Mouse (Mus musculus): ENCODE data around the gene Ddx56.
A peak's percentile ranks its signal among the peaks of the same experiment; 100 is the strongest.

DNA sequence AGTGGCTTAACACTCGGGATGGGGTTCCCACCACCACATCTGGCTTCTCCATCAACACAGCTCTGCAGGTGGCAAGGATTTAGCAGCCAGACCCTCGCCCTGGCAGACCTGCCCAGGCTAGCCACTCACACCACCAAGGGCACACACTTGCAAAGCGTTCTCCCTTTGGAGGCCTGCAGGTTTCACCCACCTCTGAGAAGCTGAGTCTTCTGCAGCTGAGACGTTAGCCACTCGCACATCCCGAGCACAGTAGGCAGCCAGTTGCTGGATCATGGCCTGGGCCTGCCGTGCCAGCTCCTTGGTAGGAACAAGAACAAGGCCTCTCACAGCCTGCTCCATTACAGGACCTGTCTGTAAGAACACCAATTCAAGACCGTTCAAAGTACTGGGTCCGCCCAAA lies 951 bp downstream of the Ddx56 start:
- TF ChIP-seq POLR2A (IDR thresholded peaks at IDR 0.05; ENCODE audit: borderline replicate concordance, control insufficient read depth, low read depth, low read length) = peak; percentile 10; the same call in 1 of the 2 replicates
- TF ChIP-seq CTCF (IDR thresholded peaks at IDR 0.05; ENCODE audit: control insufficient read depth, insufficient read depth, low read length) = no peak

All from bone marrow, adult 2 months (tissue).